ENCODE assay signal across 1 mouse cellular context in genomic region chr4:138997121-138997520, GRCm38 (mm10).
A peak's percentile ranks its signal among the peaks of the same experiment; 100 is the strongest.
TF ChIP-seq lines count a peak whose summit lies in the region.

No protein-coding gene starts in this region.

TF ChIP-seq in MEL, 35 proteins besides CTCF, POLR2A, EP300 and RAD21:
- TF ChIP-seq ZC3H11A (IDR thresholded peaks at IDR 0.05; ENCODE audit: low read depth, low read length): 0 out of 2 replicates have a peak, but pooled peaks have one; percentile 8
- no peak for TF ChIP-seq UBTF (IDR thresholded peaks at IDR 0.05; ENCODE audit: borderline replicate concordance, insufficient read depth, low read depth, low read length)
- no peak for TF ChIP-seq RCOR1 (IDR thresholded peaks at IDR 0.05; ENCODE audit: low read depth, low read length)
- no peak for TF ChIP-seq HCFC1 (IDR thresholded peaks at IDR 0.05; ENCODE audit: low read depth, low read length)
- TF ChIP-seq ZKSCAN1 (IDR thresholded peaks at IDR 0.05; ENCODE audit: low read depth, low read length): no peak
- TF ChIP-seq MXI1 (IDR thresholded peaks at IDR 0.05; ENCODE audit: low read depth, low read length): no peak
- no peak for TF ChIP-seq MAFK (IDR thresholded peaks at IDR 0.05; ENCODE audit: borderline replicate concordance, low read depth, low read length)
- no peak for TF ChIP-seq TCF12 (IDR thresholded peaks at IDR 0.05; ENCODE audit: low read depth, low read length)
- TF ChIP-seq MAX (IDR thresholded peaks at IDR 0.05; ENCODE audit: low read length): no peak
- TF ChIP-seq SMC3 (IDR thresholded peaks at IDR 0.05; ENCODE audit: low read depth, low read length): peak; percentile 20; the same call in 1 of the 2 replicates
- no peak for TF ChIP-seq NRF1 (IDR thresholded peaks at IDR 0.05; ENCODE audit: insufficient read depth, low read depth, low read length, poor library complexity, severe bottlenecking)
- TF ChIP-seq ZNF384 (IDR thresholded peaks at IDR 0.05; ENCODE audit: low read depth, low read length): no peak
